Mouse (Mus musculus) erythroblast, embryonic 14.5 days (primary cell): Measurements from ENCODE around the gene Helz.

ENCODE experiments used
- GATA1 ChIP-seq: IDR thresholded peaks from 2 replicates; pipeline ENCODE4 v1.6.1; 2012; ENCODE audit warnings: low read length, inconsistent platforms, mixed read lengths
- TAL1 ChIP-seq: IDR thresholded peaks from 3 replicates; pipeline ENCODE4 v1.6.1; 2012; ENCODE audit warnings: low read length, inconsistent platforms, mixed read lengths

DNA sequence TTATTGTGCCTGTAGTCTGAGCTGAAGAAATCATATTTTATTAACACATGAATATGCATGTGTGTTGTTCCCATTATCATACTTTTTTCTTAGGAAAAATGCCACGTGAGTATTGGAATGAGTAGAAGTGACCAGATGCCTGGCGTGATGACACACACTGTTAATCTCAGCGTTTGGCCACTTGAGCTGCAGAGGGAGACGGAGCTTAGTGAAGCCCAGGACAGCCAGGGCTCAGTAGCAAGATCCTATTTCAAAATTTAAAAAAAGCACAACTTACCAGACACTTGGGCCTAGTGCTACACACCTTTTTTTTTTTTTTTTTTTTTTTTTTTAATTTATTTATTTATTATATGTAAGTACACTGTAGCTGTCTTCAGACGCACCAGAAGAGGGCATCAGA is 68.0 kb downstream of the Helz start:
- TF ChIP-seq GATA1 (no peak), TAL1 (no peak; the same call in 2 of the 3 replicates)
